In the genomic region with DNA sequence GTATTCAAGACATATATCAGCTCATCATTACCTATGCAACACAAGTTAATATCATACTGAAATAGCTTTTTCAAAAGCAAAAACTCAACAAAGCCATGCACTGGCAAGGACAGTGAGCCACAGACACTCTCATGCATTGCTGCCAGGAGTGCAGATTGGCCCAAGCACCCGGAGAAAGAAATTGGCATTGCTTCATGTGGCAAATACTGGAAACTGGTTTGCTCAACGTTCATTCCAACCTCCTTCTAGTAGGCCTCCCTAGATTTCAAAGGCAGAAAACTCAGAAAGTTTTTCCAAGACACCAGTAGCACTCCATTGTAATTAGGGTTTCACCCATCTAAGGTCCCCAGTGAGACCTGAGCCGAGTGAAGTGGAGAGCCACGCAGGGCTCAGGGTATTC, we compare ENCODE assay signal across 13 mouse cellular contexts. TPM values are rescaled to one million over a fixed set of nuclear protein-coding genes. Genes with fewer than 3 reads are reported as not detected.
A peak's percentile ranks its signal among the peaks of the same experiment; 100 is the strongest.
DNase-seq lines count a peak whose midpoint lies in the region.
"Had no signal": no experiment of that assay in that cellular context is flagged by ENCODE, and none has a peak within 500 bp of the region (broad histone marks: within the 10 kb centered on the region; RNA-seq: fewer than 3 reads in every experiment).

No protein-coding gene starts in this region.

- DNase-seq in adrenal gland, adult 8-10 months = peak; percentile 6
- no peak for DNase-seq in adrenal gland, postnatal 4 days (ENCODE audit: low spot score in 2 of 2)
- peak; percentile 19 to 27 for DNase-seq in layer of hippocampus, postnatal 10 days (ENCODE audit: low spot score in 2 of 2)
- no peak for DNase-seq in layer of hippocampus, adult 8-10 months (ENCODE audit: low spot score in 2 of 2)
- DNase-seq in cerebellum, adult 11 months = peak; percentile 16
- peak; percentile 61 to 74 for DNase-seq in cerebellum, postnatal 14 days
- DNase-seq in right cerebral cortex, postnatal 10 days (ENCODE audit: low spot score in 2 of 2) = no peak
- no peak for DNase-seq in kidney, postnatal 4 days
- DNase-seq: heart, postnatal 4 days; kidney, adult 18-20 months; kidney, postnatal 14 days; liver, embryonic 13.5 days; thymus, postnatal 25 days had no signal

RNA-seq across cellular contexts. Expression of a gene that starts 6.8 kb away (rescaled TPM):
- total RNA-seq in adrenal gland, adult 8-10 months (2022) = 10 to 100 TPM; 17.2 to 24.1 (median 21.4) TPM
- 10 to 100 TPM; 33.2 to 37.4 TPM for total RNA-seq in adrenal gland, postnatal 4 days (2021)
- total RNA-seq in layer of hippocampus, postnatal 10 days (2021) = 10 to 100 TPM; 11.8 to 11.9 TPM
- 10 to 100 TPM; 19.3 to 33.4 (median 25.7) TPM for total RNA-seq in layer of hippocampus, adult 8-10 months (2022)

Comparison
In these comparisons a context has a peak if more than half of its experiments do, and no peak if none do; other contexts are left out.
1. DNase-seq: peak in adrenal gland, adult 8-10 months (single experiment), layer of hippocampus, postnatal 10 days (2 of 2), cerebellum, adult 11 months (single experiment) and cerebellum, postnatal 14 days (2 of 2); none in adrenal gland, postnatal 4 days (0 of 2), layer of hippocampus, adult 8-10 months (0 of 2), right cerebral cortex, postnatal 10 days (0 of 2) and kidney, postnatal 4 days (0 of 2).